Mouse (Mus musculus) lung, embryonic 15.5 days (tissue): Measurements from ENCODE around the gene Gm21970. TPM values are rescaled to one million over a fixed set of nuclear protein-coding genes. Genes with fewer than 3 reads are reported as not detected.

Experiments
- ATAC-seq: fragments of 200-750 bp; cut with Nextera tagmentation; 2 replicates; pipeline ENCODE4 v1.8.0; 2017; ENCODE audit warnings: moderate number of reproducible peaks, borderline replicate concordance; ENCODE audit not compliant: low FRiP score, low TSS enrichment; ENCODE audit errors: extremely low read depth
- H3K27ac ChIP-seq: fragments of 300-500 bp; sonication (generic); 2 replicates; pipeline ENCODE4 v1.5.1; 2015; ENCODE audit warnings: moderate library complexity, mild to moderate bottlenecking, inconsistent platforms
- H3K27me3 ChIP-seq: fragments of 300-500 bp; sonication (generic); 2 replicates; pipeline ENCODE4 v1.6.1; 2015; ENCODE audit warnings: inconsistent platforms
- H3K36me3 ChIP-seq: fragments of 300-500 bp; sonication (generic); 2 replicates; pipeline ENCODE4 v1.6.1; 2015; ENCODE audit warnings: inconsistent platforms
- H3K4me1 ChIP-seq: fragments of 300-500 bp; sonication (generic); 2 replicates; pipeline ENCODE4 v1.6.1; 2015; ENCODE audit warnings: inconsistent platforms
- H3K4me2 ChIP-seq: fragments of 300-500 bp; sonication (generic); 2 replicates; pipeline ENCODE4 v1.6.1; 2015; ENCODE audit warnings: inconsistent platforms, mild to moderate bottlenecking, moderate library complexity
- H3K4me3 ChIP-seq: fragments of 300-500 bp; sonication (generic); 2 replicates; pipeline ENCODE4 v1.5.1; 2015; ENCODE audit warnings: mild to moderate bottlenecking, inconsistent platforms
- H3K9ac ChIP-seq: fragments of 300-500 bp; sonication (generic); 2 replicates; pipeline ENCODE4 v1.6.1; 2015; ENCODE audit warnings: inconsistent platforms
- H3K9me3 ChIP-seq: fragments of 300-500 bp; sonication (generic); 2 replicates; pipeline ENCODE4 v1.6.1; 2016; ENCODE audit warnings: inconsistent platforms
- WGBS: fragments of 180-500 bp; shearing (Covaris S2); methylation state at CpG from one replicate; pipeline ENCODE4 v1.1.7; 2015; 5-methylcytosine and 5-hydroxymethylcytosine counted together
- polyA plus RNA-seq: library from polyadenylated mRNA; unstranded; fragments of >200 nt; fragmentation: Nextera tagmentation; extraction: Ambion mirVana; gene quantifications from 2 replicates; pipeline ENCODE4 v1.2.1, GENCODE M21; 2015

Gene Gm21970
- polyA plus RNA-seq, 1 experiment from 2014 or later = not detected

GRCm38 (mm10) chr16:91356760-91357525, 34.6 kb upstream of the Gm21970 start:
- Histone ChIP-seq H3K36me3 (no peaks in the 10 kb centered on the region), H3K9ac (no peak overlapping the region), H3K9me3 (no peaks in the 10 kb centered on the region), H3K27ac (no peak overlapping the region), H3K4me2 (no peak overlapping the region), H3K4me1 (peaks cover 6% of the 10 kb centered on the region), H3K27me3 (peaks cover 10% of the 10 kb centered on the region; the same call in 1 of the 2 replicates), H3K4me3 (no peak overlapping the region)
- WGBS = 65% methylated on average over 10 of the region's 10 CpGs
- ATAC-seq = no peak

- WGBS = 38% methylated on average over 10 of the region's 10 CpGs
- no peaks in the 10 kb centered on the region for H3K9me3 ChIP-seq
- H3K4me1 ChIP-seq = peaks cover 12% of the 10 kb centered on the region
- no peak overlapping the region for H3K27ac ChIP-seq
- no peaks in the 10 kb centered on the region for H3K36me3 ChIP-seq
- no peak overlapping the region for H3K9ac ChIP-seq
- peaks cover 8% of the 10 kb centered on the region; the same call in 1 of the 2 replicates for H3K27me3 ChIP-seq
- H3K4me2 ChIP-seq = no peak overlapping the region
- ATAC-seq = no peak
- no peak overlapping the region for H3K4me3 ChIP-seq
These were observed 34.0 kb upstream of the Gm21970 start for GRCm38 (mm10) chr16:91357526-91357900.

DNA sequence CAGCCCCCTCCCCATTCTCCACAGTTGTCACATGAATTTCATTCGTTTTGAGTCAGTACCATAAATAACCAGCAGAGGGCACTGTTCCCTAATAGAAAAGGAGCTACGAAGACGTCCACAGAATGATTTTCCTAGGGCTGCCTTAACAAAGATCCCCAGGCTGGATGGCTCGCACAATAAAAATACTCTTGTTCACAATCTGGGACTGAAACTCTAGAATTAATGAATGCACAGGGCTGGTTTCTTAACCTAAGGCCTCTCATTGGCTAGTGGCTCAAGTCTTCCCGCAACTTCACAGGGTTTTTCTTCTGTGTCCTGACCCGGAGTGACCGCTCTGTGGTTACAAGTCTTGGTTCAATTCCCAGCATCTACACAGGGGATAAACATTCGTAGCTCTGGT, 33.0 kb upstream of the Gm21970 start:
- H3K36me3 ChIP-seq = no peaks in the 10 kb centered on the region
- H3K4me1 ChIP-seq = peaks cover 22% of the 10 kb centered on the region
- H3K9ac ChIP-seq = no peak overlapping the region
- H3K4me2 ChIP-seq = no peak overlapping the region
- no peaks in the 10 kb centered on the region for H3K27me3 ChIP-seq
- no peak for ATAC-seq
- WGBS = 33% methylated on average over 8 of the region's 8 CpGs
- H3K9me3 ChIP-seq = no peaks in the 10 kb centered on the region
- H3K4me3 ChIP-seq = no peak overlapping the region
- no peak overlapping the region for H3K27ac ChIP-seq

DNA sequence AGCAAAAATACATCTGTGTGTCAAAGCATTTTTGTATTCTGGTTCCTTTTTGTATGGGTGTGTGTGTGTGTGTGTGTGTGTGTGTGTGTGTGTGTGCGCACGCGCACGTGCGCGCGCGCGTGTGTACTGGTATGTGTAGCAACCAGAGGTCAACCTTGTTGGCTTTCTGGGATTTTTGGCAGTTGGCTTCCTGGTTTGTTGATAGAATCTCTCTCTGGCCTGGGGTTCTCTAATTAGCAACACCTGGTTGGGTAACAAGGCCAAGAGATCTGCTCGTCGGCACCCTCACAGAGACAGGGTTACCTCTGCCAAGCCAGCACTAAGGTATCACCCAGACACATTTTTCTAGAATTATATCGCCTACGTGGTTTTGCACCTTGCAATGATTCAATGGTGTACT, 32.0 kb upstream of the Gm21970 start:
- ATAC-seq = no peak
- WGBS = 85% methylated on average over 13 of the region's 13 CpGs
- peaks cover 32% of the 10 kb centered on the region for H3K4me1 ChIP-seq
- H3K27ac ChIP-seq = no peak overlapping the region
- H3K4me3 ChIP-seq = no peak overlapping the region
- H3K4me2 ChIP-seq = no peak overlapping the region
- no peak overlapping the region for H3K9ac ChIP-seq
- H3K9me3 ChIP-seq = no peaks in the 10 kb centered on the region
- H3K27me3 ChIP-seq = no peaks in the 10 kb centered on the region
- no peaks in the 10 kb centered on the region for H3K36me3 ChIP-seq

GRCm38 (mm10) chr16:91360162-91360561, 31.4 kb upstream of the Gm21970 start:
- Histone ChIP-seq H3K27me3 (no peaks in the 10 kb centered on the region), H3K4me1 (peaks cover 33% of the 10 kb centered on the region), H3K9ac (no peak overlapping the region), H3K36me3 (no peaks in the 10 kb centered on the region), H3K4me3 (no peak overlapping the region), H3K4me2 (no peak overlapping the region), H3K9me3 (no peaks in the 10 kb centered on the region), H3K27ac (no peak overlapping the region)
- 38% methylated on average over 3 of the region's 3 CpGs for whole genome bisulfite sequencing
- no peak for ATAC-seq

DNA sequence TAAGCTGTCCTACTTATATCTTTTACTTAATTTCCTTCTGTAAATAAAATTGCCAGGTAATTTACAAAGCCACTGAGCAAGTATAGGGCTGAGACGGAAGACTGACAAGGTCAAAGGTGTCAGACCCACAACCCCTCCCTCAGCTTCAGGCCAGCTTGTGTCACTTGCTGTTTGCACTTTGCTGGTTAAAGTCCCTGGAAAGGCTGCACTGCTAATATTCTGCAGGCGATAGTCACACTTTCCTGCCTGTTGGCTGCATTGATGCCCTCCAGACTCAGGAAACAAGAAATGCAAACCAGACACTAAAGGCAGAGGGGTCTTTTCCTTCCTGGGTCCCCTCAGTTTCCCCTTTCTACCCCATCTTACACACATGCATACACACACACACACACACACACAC, 29.5 kb upstream of the Gm21970 start:
- Histone ChIP-seq H3K36me3 (no peaks in the 10 kb centered on the region), H3K9ac (no peak overlapping the region), H3K9me3 (no peaks in the 10 kb centered on the region), H3K4me1 (peaks cover 33% of the 10 kb centered on the region), H3K27me3 (no peaks in the 10 kb centered on the region), H3K4me3 (no peak overlapping the region), H3K4me2 (no peak overlapping the region), H3K27ac (peak overlapping the region; percentile 84)
- no peak for ATAC-seq
- WGBS = 52% methylated on average over 2 of the region's 2 CpGs

GRCm38 (mm10) chr16:91362616-91363272, 28.8 kb upstream of the Gm21970 start:
- 35% methylated on average over 12 of the region's 12 CpGs for WGBS
- Histone ChIP-seq H3K4me3 (no peak overlapping the region), H3K4me1 (peaks cover 33% of the 10 kb centered on the region), H3K36me3 (no peaks in the 10 kb centered on the region), H3K27ac (peak overlapping the region; percentile 84), H3K4me2 (0 out of 2 replicates have a peak overlapping the region, but pooled peaks have one; percentile 1), H3K9ac (no peak overlapping the region), H3K9me3 (no peaks in the 10 kb centered on the region), H3K27me3 (no peaks in the 10 kb centered on the region)
- peak; percentile 66 for ATAC-seq

DNA sequence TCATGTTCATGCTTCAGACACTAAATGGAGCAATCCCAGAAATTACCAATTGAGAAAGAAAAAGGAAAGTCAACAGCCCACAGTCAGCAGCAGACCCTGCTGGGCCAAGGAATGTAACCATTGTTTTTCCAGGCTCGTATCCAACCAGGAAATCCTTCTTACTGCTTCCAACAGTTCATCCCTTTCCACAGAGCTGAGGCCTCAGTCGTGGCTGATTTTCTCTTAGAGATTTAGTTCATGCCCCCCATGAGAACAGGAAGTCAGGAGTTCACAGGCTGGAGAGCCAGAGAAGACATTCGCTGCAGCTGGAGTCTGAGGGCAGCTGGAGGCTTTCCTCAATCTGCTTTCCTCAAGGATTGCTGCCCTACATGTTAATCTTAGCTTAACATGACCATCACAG, 28.0 kb upstream of the Gm21970 start:
- 14% methylated on average over 3 of the region's 3 CpGs for WGBS
- peaks cover 33% of the 10 kb centered on the region for H3K4me1 ChIP-seq
- H3K9ac ChIP-seq = no peak overlapping the region
- H3K4me3 ChIP-seq = no peak overlapping the region
- no peaks in the 10 kb centered on the region for H3K36me3 ChIP-seq
- peak; percentile 66 for ATAC-seq
- H3K27ac ChIP-seq = peak overlapping the region; percentile 84
- no peaks in the 10 kb centered on the region for H3K9me3 ChIP-seq
- 0 out of 2 replicates have a peak overlapping the region, but pooled peaks have one; percentile 1 for H3K4me2 ChIP-seq
- H3K27me3 ChIP-seq = no peaks in the 10 kb centered on the region

- H3K4me3 ChIP-seq = no peak overlapping the region
These were observed 25.0 kb upstream of the Gm21970 start for GRCm38 (mm10) chr16:91366567-91366966.

DNA sequence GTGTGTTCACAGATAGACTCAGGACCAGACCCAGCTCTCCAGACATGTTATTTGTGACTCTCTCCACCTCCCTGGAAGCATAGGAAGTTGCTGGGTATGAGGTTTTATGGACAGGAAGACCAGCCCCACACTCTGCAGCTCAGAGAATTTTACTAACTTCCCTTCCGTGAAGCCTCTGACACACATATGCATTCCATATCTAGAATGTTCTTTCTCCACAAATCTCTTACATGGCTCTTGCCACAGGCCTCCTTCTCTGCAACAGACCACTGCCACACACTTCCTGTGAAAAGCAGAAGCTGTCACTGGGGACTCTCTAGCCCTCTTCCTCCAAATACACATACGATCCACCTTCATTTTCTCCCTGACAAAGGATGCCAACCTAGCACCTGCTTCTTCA, 24.5 kb upstream of the Gm21970 start:
- Histone ChIP-seq H3K27ac (0 out of 2 replicates have a peak overlapping the region, but pooled peaks have one; percentile 31), H3K4me2 (no peak overlapping the region), H3K36me3 (no peaks in the 10 kb centered on the region), H3K9ac (no peak overlapping the region), H3K4me1 (peaks cover 26% of the 10 kb centered on the region), H3K27me3 (no peaks in the 10 kb centered on the region), H3K4me3 (no peak overlapping the region), H3K9me3 (no peaks in the 10 kb centered on the region)
- ATAC-seq = no peak
- WGBS = 89% methylated on average over 2 of the region's 2 CpGs

More at GRCm38 (mm10) chr16:91366567-91366966, 25.0 kb upstream of the Gm21970 start:
- no peaks in the 10 kb centered on the region for H3K9me3 ChIP-seq
- H3K27me3 ChIP-seq = no peaks in the 10 kb centered on the region
- 0 out of 2 replicates have a peak overlapping the region, but pooled peaks have one; percentile 31 for H3K27ac ChIP-seq
- no peak overlapping the region for H3K9ac ChIP-seq
- H3K4me2 ChIP-seq = no peak overlapping the region
- H3K4me1 ChIP-seq = peaks cover 29% of the 10 kb centered on the region
- H3K36me3 ChIP-seq = no peaks in the 10 kb centered on the region
- ATAC-seq = no peak

DNA sequence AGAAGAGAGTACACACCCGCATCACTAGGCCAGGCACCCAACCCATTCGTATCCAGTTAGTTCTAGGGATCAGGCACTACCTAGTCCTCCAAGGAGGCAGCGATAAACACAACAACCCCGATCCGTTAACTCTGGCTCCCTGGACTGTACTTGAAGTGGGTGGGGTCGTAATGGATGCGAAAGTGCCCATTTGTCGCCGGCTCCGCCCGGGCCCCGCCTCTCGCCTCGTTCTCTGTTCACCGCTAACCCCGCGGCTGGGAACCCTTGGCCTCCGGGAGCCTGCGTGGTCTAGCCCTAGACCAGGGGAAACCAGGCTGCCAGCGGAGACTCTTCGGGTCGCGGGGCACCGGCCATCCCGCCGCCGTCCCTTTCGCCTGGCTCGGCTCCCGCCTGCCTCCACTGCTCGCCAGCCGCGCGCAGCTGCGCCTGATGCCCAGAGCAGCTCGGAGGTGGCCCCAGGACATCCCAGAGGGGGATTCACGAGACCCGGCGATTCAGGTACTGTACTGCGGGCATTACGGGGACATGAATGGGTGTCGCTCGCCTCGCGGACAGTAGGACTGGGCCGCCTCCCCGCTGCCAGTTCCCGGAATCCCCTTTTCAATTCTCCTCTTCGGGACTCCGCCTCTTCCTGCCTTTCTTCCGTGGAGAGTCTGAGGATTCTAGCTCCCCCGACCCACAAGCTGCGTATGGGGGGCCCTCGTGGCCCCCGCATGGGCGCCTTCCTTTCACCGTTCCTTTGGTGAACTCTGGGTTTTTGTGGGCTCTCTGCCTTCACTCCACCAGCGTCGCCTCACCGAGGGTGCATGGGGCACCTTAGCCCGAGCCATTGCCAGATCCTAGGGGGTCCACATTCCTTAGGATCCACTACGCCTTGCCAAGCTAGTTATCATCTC, 18.7 kb upstream of the Gm21970 start, which contains the start of gene Ifnar2:
Ifnar2 (plus strand) TSS at position 207 of the 896 bp plus-strand sequence.
- under 1% methylated on average over 62 of the region's 62 CpGs for WGBS
- H3K4me2 ChIP-seq = peak within 1 kb of the TSS; percentile 61
- H3K4me1 ChIP-seq = peaks cover 18% of the 10 kb centered on the region
- no peaks in the 10 kb centered on the region for H3K9me3 ChIP-seq
- H3K27ac ChIP-seq = peak within 1 kb of the TSS; percentile 96
- H3K9ac ChIP-seq = peak within 1 kb of the TSS; percentile 88
- no peaks in the 10 kb centered on the region for H3K27me3 ChIP-seq
- H3K36me3 ChIP-seq = 0 out of 2 replicates have a peak, but pooled peaks cover 4% of the 10 kb centered on the region
- peak; percentile 90 for ATAC-seq
- peak within 1 kb of the TSS; percentile 82 for H3K4me3 ChIP-seq
